Mouse (Mus musculus): ENCODE results near the gene Spata16. TPM values are rescaled to one million over a fixed set of nuclear protein-coding genes. Genes with fewer than 3 reads are reported as not detected.

Gene Spata16
- total and polyA plus RNA-seq, 2 experiments from 2014 or later: not detected

DNA sequence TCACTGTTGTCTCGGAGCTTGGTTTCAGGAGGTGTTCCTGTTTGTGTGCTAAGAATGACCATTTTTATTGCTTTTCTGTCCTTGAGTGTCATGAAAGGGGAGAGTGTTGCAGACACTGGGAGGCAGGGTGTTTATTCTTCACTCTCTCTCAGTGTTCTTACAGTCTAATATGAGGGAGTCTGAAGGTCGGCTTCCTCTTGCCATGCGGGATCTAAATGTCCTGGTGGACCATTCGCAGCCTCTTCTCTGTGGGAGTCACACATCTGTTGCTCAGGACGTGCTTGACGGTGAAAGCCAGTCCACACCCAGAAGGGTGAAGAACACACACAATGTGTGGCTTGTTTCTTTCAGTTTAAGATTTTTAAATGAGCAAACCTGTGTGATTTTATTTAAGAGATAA is 90.1 kb downstream of the Spata16 start:
- H3K9ac ChIP-seq (replicated peaks; ENCODE audit: low read depth, low read length): no peak overlapping the region
- H3K4me1 ChIP-seq (ENCODE audit: control insufficient read depth, insufficient read depth): no peaks in the 10 kb centered on the region
- no peaks in the 10 kb centered on the region for H3K9me3 ChIP-seq (replicated peaks; ENCODE audit: control insufficient read depth, low read length)
- no peak overlapping the region for H3K27ac ChIP-seq (ENCODE audit: low read depth)
- H3K4me3 ChIP-seq (ENCODE audit: low read depth, low read length): no peak overlapping the region
- TF ChIP-seq EP300 (IDR thresholded peaks at IDR 0.05; ENCODE audit: low read depth) (no peak), CTCF (IDR thresholded peaks at IDR 0.05; ENCODE audit: low read depth) (no peak)
- DNase-seq (ENCODE audit: low spot score): no peak
- WGBS: 65% methylated on average over 6 of the region's 6 CpGs
- no peaks in the 10 kb centered on the region for H3K36me3 ChIP-seq (replicated peaks; ENCODE audit: control insufficient read depth, insufficient read depth, low read length)
- no peak overlapping the region for H3K4me2 ChIP-seq (ENCODE audit: low read depth, low read length)
- no peak for ATAC-seq (ENCODE audit: insufficient read depth, low read depth)
- H3K27me3 ChIP-seq (ENCODE audit: control insufficient read depth, insufficient read depth, low read length): no peaks in the 10 kb centered on the region

DNA sequence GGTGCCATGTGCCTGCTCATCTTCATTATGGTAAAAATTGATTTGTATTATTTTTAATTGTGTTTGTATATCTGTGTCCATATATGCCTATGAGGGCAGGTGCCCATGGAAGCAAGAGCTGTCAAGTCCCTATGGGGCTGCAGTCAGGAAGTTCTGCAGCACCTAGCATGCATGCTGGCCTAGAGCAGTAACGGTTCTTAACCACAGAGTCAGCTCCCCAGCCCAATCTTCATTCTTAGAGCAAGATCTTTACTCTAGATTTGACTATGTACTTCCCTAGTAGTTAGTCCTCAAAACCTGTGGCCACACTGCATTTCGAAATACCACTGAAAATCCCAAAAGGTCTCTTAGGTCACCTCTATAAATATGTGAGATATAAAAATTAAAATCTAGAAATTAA is 113.1 kb downstream of the Spata16 start:
- Histone ChIP-seq H3K27me3 (ENCODE audit: control insufficient read depth, insufficient read depth, low read length) (no peaks in the 10 kb centered on the region), H3K36me3 (replicated peaks; ENCODE audit: control insufficient read depth, insufficient read depth, low read length) (no peaks in the 10 kb centered on the region), H3K4me3 (ENCODE audit: low read depth, low read length) (no peak overlapping the region), H3K9ac (replicated peaks; ENCODE audit: low read depth, low read length) (no peak overlapping the region), H3K9me3 (replicated peaks; ENCODE audit: control insufficient read depth, low read length) (no peaks in the 10 kb centered on the region), H3K4me2 (ENCODE audit: low read depth, low read length) (no peak overlapping the region), H3K27ac (ENCODE audit: low read depth) (no peak overlapping the region), H3K4me1 (ENCODE audit: control insufficient read depth, insufficient read depth) (no peaks in the 10 kb centered on the region)
- 63% methylated on average over 2 of the region's 2 CpGs for WGBS
- ATAC-seq (ENCODE audit: insufficient read depth, low read depth): no peak
- TF ChIP-seq EP300 (IDR thresholded peaks at IDR 0.05; ENCODE audit: low read depth): no peak
- DNase-seq (ENCODE audit: low spot score): no peak

DNA sequence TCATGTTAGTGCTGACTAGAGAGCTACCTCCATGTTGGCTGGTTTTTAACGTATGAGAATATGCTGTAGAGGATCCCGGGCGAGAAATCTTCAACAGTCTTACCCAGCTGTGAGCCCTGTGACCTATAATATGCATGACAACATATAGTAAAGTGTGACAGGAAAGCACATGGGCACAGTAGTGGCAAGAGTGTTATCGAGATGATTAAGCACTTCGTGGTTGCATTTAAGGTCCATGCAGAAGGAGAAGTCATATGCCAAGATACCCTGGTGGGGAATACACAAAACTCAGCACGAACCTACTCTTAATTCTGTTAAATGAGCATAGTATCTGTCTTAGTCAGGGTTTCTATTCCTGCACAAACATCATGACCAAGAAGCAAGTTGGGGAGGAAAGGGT is 115.0 kb downstream of the Spata16 start:
- 75% methylated on average over 6 of the region's 6 CpGs for WGBS
- ATAC-seq (ENCODE audit: insufficient read depth, low read depth): no peak

DNA sequence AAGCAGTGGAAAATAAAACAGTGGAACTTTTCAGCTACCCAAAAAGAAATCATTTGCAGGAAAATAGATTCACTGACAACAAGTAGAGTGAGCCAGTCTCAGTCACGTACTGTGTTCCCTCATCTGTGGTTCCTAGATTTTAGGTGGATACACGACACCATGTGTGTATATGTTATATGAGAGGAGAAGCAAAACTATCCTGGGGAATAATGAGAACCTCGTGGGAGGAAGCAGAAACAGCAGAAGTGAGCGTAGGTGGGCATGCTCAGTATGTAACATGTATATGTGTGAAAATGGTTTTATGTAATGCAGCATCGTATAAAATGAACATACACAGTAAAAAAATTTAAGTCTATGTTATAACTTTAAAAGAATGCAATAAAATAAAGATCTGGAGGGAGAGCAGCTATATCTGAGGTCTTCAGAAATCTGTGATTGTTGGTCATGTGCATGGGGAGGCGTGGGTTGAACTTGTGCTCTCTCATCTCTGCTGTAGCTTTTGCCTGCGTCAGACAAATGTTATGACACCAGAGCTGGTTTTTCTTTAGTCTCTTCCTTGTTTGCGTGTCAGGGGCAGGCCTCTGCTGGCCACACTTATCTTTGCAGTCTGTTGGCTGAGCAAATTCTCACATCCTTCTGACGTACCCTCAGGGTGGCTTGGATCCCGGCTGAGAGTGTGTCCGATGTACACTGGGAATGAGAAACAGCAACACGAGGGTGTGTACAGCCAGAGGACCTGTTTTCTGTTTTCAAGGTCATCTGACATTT is 156.1 kb downstream of the Spata16 start:
- no peaks in the 10 kb centered on the region for H3K27me3 ChIP-seq (ENCODE audit: control insufficient read depth, insufficient read depth, low read length)
- H3K9ac ChIP-seq (replicated peaks; ENCODE audit: low read depth, low read length): no peak overlapping the region
- no peak overlapping the region for H3K4me3 ChIP-seq (ENCODE audit: low read depth, low read length)
- no peak for ATAC-seq (ENCODE audit: insufficient read depth, low read depth)
- TF ChIP-seq EP300 (IDR thresholded peaks at IDR 0.05; ENCODE audit: low read depth) (no peak), CTCF (IDR thresholded peaks at IDR 0.05; ENCODE audit: low read depth) (no peak)
- H3K4me1 ChIP-seq (ENCODE audit: control insufficient read depth, insufficient read depth): no peaks in the 10 kb centered on the region
- DNase-seq (ENCODE audit: low spot score): no peak
- H3K36me3 ChIP-seq (replicated peaks; ENCODE audit: control insufficient read depth, insufficient read depth, low read length): no peaks in the 10 kb centered on the region
- no peaks in the 10 kb centered on the region for H3K9me3 ChIP-seq (replicated peaks; ENCODE audit: control insufficient read depth, low read length)
- no peak overlapping the region for H3K4me2 ChIP-seq (ENCODE audit: low read depth, low read length)
- no peak overlapping the region for H3K27ac ChIP-seq (ENCODE audit: low read depth)
- WGBS: 68% methylated on average over 12 of the region's 12 CpGs

More for the DNA sequence above, 115.0 kb downstream of the Spata16 start:
- no peaks in the 10 kb centered on the region for H3K36me3 ChIP-seq (replicated peaks; ENCODE audit: control insufficient read depth, insufficient read depth, low read length)
- H3K4me2 ChIP-seq (ENCODE audit: low read depth, low read length): no peak overlapping the region
- H3K9ac ChIP-seq (replicated peaks; ENCODE audit: low read depth, low read length): no peak overlapping the region
- no peak overlapping the region for H3K27ac ChIP-seq (ENCODE audit: low read depth)
- no peak for DNase-seq (ENCODE audit: low spot score)
- H3K4me1 ChIP-seq (ENCODE audit: control insufficient read depth, insufficient read depth): no peaks in the 10 kb centered on the region
- H3K27me3 ChIP-seq (ENCODE audit: control insufficient read depth, insufficient read depth, low read length): no peaks in the 10 kb centered on the region
- no peaks in the 10 kb centered on the region for H3K9me3 ChIP-seq (replicated peaks; ENCODE audit: control insufficient read depth, low read length)
- no peak overlapping the region for H3K4me3 ChIP-seq (ENCODE audit: low read depth, low read length)
- TF ChIP-seq CTCF (IDR thresholded peaks at IDR 0.05; ENCODE audit: low read depth): no peak
- TF ChIP-seq EP300 (IDR thresholded peaks at IDR 0.05; ENCODE audit: low read depth): no peak

DNA sequence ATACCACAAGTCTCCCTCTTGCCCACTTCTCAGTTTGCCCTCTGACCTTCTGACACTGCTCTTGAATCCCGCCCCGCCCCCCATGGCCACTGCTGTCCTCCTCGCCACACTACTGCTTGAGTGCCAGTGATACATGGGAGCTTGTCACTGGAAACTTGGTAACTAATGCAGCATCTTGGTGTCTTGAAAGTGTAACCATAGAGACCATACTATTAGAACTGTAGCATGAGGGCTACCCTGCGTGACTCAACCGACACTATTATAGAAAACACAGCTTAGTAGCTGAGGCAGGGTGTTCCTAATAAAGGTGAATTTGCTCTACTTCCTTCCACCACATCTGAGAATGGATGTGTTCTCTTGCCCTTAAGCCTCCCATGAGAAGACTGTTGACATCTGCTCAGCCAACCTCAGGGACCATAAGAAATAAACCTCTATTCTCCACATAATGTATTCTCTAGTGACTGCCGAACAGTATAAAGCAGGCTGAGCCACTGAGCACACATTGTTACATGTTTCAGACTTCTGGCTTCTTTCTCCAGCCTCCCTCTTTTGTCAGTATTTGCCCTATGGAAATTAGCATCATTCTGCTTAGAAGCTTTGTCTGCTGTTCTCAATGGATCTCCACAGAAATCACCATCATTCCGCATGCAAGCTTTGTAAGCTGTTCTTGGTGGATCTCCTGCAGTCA is 158.6 kb downstream of the Spata16 start:
- Histone ChIP-seq H3K4me2 (ENCODE audit: low read depth, low read length) (no peak overlapping the region), H3K4me3 (ENCODE audit: low read depth, low read length) (no peak overlapping the region), H3K27ac (ENCODE audit: low read depth) (no peak overlapping the region), H3K9ac (replicated peaks; ENCODE audit: low read depth, low read length) (no peak overlapping the region), H3K9me3 (replicated peaks; ENCODE audit: control insufficient read depth, low read length) (no peaks in the 10 kb centered on the region), H3K36me3 (replicated peaks; ENCODE audit: control insufficient read depth, insufficient read depth, low read length) (no peaks in the 10 kb centered on the region), H3K27me3 (ENCODE audit: control insufficient read depth, insufficient read depth, low read length) (no peaks in the 10 kb centered on the region), H3K4me1 (ENCODE audit: control insufficient read depth, insufficient read depth) (no peaks in the 10 kb centered on the region)
- TF ChIP-seq CTCF (IDR thresholded peaks at IDR 0.05; ENCODE audit: low read depth) (no peak), EP300 (IDR thresholded peaks at IDR 0.05; ENCODE audit: low read depth) (no peak)
- ATAC-seq (ENCODE audit: insufficient read depth, low read depth): no peak
- DNase-seq (ENCODE audit: low spot score): no peak
- 85% methylated on average over 7 of the region's 7 CpGs for WGBS

All from heart, postnatal 0 days (tissue).